Mouse (Mus musculus) adipocyte (in vitro differentiated cells): Measurements from ENCODE around the gene Kdm5a.
A peak's percentile ranks its signal among the peaks of the same experiment; 100 is the strongest.

Source experiments
- DNase-seq: peaks from one replicate; pipeline ENCODE4 v3.0.0-alpha.2; 2016; ENCODE audit warnings: low spot score

The Kdm5a gene

GRCm38 (mm10) chr6:120471991-120472441, 108.1 kb downstream of the Kdm5a start:
- DNase-seq: no peak

- DNase-seq: no peak
These were observed 108.7 kb downstream of the Kdm5a start for GRCm38 (mm10) chr6:120472455-120473140.

- no peak for DNase-seq
These were observed 109.5 kb downstream of the Kdm5a start for GRCm38 (mm10) chr6:120473427-120473826.

GRCm38 (mm10) chr6:120475288-120475687, 111.4 kb downstream of the Kdm5a start:
- DNase-seq: no peak

- DNase-seq: no peak
These were observed 115.4 kb downstream of the Kdm5a start for GRCm38 (mm10) chr6:120479302-120479701.

- DNase-seq: no peak
These were observed 116.4 kb downstream of the Kdm5a start for GRCm38 (mm10) chr6:120480361-120480760.

GRCm38 (mm10) chr6:120481538-120481937, 117.6 kb downstream of the Kdm5a start:
- peak; percentile 33 for DNase-seq

GRCm38 (mm10) chr6:120482021-120482420, 118.1 kb downstream of the Kdm5a start:
- DNase-seq: no peak

GRCm38 (mm10) chr6:120482756-120483155, 118.8 kb downstream of the Kdm5a start:
- peak; percentile 65 for DNase-seq

GRCm38 (mm10) chr6:120483211-120483626, 119.3 kb downstream of the Kdm5a start:
- DNase-seq: peak; percentile 60

- DNase-seq: no peak
These were observed 121.1 kb downstream of the Kdm5a start for GRCm38 (mm10) chr6:120485038-120485437.

GRCm38 (mm10) chr6:120486051-120486510, 122.2 kb downstream of the Kdm5a start:
- DNase-seq: peak; percentile 38

- DNase-seq: no peak
These were observed 124.7 kb downstream of the Kdm5a start for GRCm38 (mm10) chr6:120488647-120489046.

GRCm38 (mm10) chr6:120489461-120489860, 125.5 kb downstream of the Kdm5a start:
- DNase-seq: no peak

- no peak for DNase-seq
These were observed 127.1 kb downstream of the Kdm5a start for GRCm38 (mm10) chr6:120491064-120491463.

- no peak for DNase-seq
These were observed 128.1 kb downstream of the Kdm5a start for GRCm38 (mm10) chr6:120491862-120492498.

GRCm38 (mm10) chr6:120492499-120493373, 128.8 kb downstream of the Kdm5a start:
- DNase-seq: no peak

- no peak for DNase-seq
These were observed 129.7 kb downstream of the Kdm5a start, which contains the start of gene Tmem121b for GRCm38 (mm10) chr6:120493374-120494181. Gene Tmem121b, minus strand, starts transcription at chr6:120493807.
